Mouse (Mus musculus) layer of hippocampus, adult 11-12 months (tissue): Measurements from ENCODE around the gene Krtap27-1.

Experiments
- DNase-seq: peaks from one replicate; pipeline ENCODE4 v3.0.0; 2022; ENCODE audit warnings: low spot score

The Krtap27-1 gene

DNA sequence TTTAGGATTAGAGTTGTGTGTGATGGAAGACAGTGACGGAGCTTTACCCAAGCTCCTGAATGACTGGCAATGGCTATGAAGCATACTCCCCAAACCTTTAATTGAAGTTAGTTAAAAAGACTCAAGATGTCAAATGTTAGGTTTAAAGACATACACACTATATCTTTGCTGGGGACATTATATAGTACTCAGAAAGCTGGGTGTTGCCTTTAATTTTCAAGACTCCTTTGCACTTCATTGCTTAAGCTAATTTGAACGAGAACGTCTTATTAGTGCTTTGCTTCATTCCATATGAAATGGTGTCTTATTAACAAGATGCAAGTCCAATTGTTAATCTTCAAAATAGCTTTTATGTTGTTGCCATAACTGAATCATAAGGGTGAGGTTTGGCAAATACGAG is at the start of gene Krtap27-1:
Gene Krtap27-1 (minus strand): TSS at position 101 of the 400 bp plus-strand sequence.
- no peak for DNase-seq

- DNase-seq, result no peak
Observed at GRCm38 (mm10) chr16:88720031-88720430, 48.6 kb upstream of the Krtap27-1 start.

- no peak for DNase-seq
Observed at GRCm38 (mm10) chr16:88716549-88716948, 45.1 kb upstream of the Krtap27-1 start.

DNA sequence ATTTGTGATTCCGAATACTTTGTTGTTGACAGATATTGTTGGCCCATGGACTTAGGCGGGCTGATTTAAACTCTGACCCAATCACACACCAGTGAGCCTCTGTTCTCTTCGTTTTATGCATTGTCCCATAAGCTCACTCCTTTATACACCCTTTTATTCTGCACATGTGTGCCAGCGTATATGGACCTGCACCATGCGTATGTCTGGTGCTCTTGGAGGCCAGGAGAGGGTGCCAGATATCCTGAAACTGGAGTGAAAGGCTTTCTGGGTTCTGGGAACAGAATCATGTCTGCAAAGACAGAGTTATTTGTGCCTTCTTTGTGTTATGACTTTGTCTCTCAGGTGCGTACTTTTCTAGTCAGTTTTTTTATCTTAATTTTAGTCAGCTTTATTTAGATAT is 39.8 kb upstream of the Krtap27-1 start:
- DNase-seq, result no peak

- no peak for DNase-seq
Observed at GRCm38 (mm10) chr16:88710757-88711156, 39.3 kb upstream of the Krtap27-1 start.

DNA sequence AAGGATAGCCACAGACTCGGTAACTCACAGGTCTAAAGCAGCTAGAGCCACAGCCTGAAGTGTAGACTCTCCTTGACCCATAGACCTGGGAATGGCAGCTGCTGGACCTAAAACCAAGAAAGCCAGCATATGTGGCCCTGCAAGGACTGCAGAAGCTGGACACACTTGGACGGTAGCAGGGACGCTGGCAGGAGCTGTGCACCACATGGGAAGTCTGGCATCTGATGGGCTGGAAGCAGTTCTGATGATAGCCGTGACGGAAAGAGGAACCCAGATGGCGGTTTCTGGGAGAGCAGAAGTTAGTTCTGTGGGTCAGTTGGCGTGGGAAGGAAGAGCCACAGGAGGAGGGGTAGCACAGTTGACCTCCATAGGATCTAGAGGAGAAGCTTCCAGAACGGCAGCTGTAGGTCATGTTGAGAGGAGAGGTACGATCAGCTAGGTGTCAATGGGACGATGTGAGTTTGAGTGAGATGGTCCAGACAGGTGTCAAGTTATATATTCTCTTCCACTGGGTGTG is 36.1 kb upstream of the Krtap27-1 start, which contains the start of gene 2310061N02Rik:
Gene 2310061N02Rik (minus strand): TSS at position 467 of the 517 bp plus-strand sequence.
- no peak for DNase-seq

DNA sequence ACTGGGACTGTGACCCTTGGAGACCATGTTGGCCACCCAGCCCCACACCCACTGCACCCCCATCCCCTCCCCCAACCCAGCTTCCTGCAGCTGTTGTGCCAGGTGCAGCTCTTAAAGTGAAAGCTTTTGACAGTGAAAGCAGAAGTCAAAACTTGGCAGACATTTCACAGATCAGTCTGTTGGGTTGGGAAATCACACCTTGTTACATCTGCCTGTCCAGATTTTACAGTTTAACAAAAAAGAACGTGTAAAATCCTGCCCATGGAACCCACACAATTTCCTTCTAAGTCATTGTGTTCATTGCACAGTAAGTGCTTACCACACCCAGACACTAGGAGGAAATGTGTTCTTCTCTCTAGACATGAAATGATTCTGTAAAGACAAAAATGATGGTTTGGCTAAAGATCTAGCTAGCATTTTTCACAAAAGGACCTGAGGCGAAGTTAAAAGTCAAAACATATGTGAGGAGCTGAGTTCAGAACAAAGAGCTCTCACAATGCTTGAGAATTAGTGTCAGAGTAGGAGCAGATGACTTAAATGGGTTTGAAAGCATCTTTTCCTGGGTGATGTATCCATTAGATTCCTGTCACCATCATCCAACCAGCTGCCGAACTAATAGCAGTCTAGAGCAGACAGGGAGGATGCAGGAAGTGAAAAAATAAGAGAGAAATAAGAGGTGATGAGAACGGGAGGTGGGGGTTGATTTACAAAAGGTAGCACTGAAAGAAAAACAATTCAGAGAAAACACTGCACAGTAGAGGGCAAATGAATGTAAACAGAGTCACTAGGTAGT is 29.8 kb upstream of the Krtap27-1 start:
- DNase-seq, result no peak

DNA sequence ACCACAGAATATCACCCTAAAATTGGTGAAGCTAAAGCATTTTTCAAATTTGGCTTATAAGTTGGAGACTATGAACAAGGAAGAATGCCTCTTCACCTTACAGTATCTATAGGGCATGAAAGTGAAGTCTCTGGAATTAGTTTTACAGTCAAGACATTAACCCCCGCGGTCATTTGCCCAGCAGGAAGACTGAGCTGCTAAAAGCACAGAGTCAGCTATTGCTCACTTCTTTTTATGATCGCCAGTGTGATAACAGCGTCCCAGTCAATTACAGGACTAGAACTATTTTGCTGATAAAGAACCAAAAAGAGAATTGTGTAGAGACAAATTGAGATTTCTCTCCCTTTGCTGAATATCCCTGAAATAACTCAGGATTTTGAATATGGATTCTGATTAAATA is 24.8 kb upstream of the Krtap27-1 start:
- no peak for DNase-seq

GRCm38 (mm10) chr16:88681282-88681681 is 9.8 kb upstream of the Krtap27-1 start:
- no peak for DNase-seq

DNA sequence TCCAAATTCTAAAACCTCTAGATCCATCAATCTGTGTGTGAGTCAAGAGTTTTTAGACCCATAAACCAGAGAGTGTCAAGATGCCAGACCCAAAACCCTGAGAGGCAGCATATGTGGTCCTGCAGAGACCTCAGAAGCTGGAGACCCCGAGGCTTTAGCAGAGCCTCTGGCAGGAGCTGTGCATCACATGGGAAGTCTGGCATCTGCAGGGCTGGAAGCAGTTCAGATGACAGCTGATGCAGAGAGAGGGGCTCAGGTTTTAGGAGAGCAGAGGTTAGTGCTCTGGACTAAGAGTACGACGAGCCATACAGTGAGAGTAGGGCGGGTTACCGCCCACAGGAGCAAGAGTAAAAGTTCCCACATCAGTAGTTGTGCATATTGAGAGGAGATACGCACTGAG is 7.6 kb upstream of the Krtap27-1 start:
- no peak for DNase-seq

DNA sequence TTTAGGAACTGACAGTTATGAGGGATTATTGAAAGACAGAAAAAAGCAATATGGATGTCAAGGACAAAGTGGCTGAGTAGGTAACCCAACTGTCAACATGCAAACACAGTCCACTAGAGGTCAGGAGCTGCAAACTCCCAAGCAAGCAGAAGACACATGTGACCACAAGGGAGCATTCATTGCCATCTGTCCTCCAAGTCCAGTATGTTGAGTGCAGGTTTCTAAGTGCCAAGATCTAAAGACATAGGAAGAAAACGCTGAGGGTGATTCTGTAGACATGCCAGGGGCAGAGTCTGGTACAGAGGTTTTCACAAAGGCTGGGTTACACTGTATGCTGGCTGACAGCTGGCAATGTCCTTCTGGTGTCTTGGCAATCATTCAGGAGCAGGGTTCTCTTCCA is 14.0 kb downstream of the Krtap27-1 start:
- no peak for DNase-seq

DNA sequence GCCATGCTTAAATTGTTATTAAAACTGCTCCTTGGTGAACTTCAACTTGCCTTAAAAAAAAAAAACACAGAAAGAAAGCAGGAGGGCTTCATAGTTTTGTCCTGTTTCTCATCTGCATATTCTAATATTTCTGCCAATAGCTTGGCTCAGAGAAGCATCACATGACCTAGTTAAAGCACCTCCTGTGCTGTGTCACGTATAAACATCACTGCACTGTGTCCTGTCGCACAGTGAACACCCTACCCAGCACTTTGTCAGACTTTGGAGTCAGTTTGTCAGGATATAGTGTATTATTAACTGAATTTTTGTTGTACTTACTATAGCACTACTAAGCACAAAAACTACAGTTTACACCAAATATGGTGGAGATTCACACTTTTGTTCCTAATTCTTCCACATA is 19.5 kb downstream of the Krtap27-1 start:
- no peak for DNase-seq

- no peak for DNase-seq
Observed at GRCm38 (mm10) chr16:88651082-88651481, 20.4 kb downstream of the Krtap27-1 start.

GRCm38 (mm10) chr16:88647358-88647846 is 24.1 kb downstream of the Krtap27-1 start, which contains the start of gene Krtap26-1:
TSS of gene Krtap26-1 (minus strand) at chr16:88647796.
- DNase-seq, result no peak

GRCm38 (mm10) chr16:88646366-88647111 is 24.9 kb downstream of the Krtap27-1 start:
- no peak for DNase-seq

DNA sequence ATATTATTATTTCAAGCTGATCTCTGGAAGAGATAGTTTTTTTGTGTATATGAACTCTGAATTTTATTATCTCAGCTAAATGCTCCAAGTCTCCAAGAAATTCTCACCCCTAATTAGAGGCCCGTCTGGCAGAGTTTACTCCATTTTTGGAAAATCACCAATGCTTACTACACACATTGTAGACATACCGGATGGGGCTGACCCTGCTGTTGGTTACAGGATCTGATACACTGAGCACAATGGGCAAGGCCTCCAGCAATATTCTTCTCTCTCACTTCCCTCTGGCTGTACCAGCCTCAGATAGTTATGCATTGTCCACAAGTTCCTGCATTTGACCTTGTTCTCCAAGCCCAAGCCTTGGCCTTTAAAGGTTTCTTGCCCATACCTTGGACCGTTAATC is 31.4 kb downstream of the Krtap27-1 start:
- no peak for DNase-seq

- no peak for DNase-seq
Observed at GRCm38 (mm10) chr16:88635142-88635541, 36.3 kb downstream of the Krtap27-1 start.

DNA sequence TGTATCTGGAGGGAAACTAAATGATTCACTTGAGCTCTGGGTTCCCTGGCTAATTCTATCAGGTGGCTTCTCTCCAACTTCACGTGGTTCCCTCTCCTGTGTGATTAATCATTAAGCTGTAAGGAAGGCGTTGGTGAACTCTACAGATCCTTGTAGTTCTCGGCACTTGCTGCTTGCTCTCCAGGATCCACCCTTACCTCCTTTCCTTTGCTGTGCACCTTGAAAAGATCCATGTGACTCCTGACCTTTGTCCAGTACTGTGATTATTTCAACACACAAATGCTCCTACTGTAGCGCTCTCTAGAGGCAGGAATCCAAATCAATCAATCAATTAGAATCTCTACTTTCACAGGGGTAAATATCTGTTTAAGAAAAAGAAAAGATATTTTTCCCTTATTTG is 40.0 kb downstream of the Krtap27-1 start:
- DNase-seq, result no peak

DNA sequence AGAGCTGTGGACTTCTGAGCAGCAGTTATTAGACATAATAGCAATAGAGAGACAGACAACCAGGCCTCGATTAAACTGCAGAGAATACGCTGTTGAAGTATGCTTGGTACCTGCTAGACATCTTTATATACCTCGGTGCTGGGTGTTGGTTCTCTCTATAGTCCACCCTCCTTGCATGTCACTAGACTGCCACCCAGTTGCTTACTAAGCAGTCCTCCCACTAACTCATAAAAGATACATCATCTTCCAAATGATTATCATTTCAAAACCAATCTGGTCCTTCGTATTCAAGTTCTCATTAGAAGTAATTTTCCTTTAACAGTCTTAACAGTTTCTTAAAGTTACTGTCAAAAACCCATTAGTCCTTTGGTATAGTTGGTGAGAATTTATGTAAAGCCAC is 43.9 kb downstream of the Krtap27-1 start, which contains the start of gene 2310079G19Rik:
Gene 2310079G19Rik (minus strand): TSS at position 101 of the 400 bp plus-strand sequence.
- DNase-seq, result no peak
